Mouse (Mus musculus) kidney, postnatal 4 days (tissue): ENCODE data around the gene A030005L19Rik.
"Not testable (repeated sequence)": the region's sequence is repeated elsewhere in the genome, so short reads cannot be mapped to it uniquely, and the experiment has no call there.

Experiments used
- DNase-seq, 2 experiments: peaks; one replicate each; pipeline ENCODE4 v3.0.0; 2021; ENCODE audit warnings: mixed read lengths in 2 of 2

The A030005L19Rik gene

DNA sequence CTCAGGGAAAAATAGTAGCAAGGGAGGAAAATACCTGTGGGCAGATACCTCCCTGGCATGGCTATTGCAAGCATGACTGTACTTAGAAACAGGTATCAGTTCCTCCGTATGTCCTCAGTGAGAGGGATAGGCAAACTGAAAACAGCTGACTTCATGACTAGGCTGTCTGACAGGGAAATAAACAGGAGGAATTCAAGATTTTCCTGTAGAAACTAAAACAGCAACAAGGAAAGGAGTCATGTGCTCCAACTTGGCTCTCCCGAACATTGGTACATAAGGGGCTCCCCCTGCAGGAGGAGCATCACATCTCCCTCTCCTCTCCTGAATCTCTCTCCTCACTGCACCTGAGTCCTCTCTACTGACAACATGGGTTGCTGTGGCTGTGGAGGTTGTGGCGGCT is at the start of gene A030005L19Rik:
Gene A030005L19Rik (plus strand): TSS at position 301 of the 400 bp plus-strand sequence.
- no peak for DNase-seq

DNA sequence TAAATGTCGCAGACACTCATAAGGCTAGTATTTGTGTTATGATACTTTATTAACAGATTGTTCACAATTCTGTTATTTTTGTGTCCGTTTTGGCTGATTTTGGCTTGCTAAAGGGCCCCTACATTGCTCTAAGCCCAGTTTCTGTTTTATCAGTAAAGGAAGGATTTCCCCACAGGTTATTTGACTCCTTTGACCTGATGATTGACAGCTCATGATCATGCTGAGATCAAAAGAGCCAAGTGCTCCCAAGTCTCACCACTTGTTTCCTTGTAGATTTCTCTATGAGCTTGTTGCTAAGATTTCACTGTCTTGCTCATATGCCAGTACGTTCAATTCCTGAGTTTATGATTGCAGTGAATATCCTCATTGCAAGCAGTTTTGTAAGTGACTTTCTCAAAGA is 42.9 kb upstream of the A030005L19Rik start:
- no peak for DNase-seq

DNA sequence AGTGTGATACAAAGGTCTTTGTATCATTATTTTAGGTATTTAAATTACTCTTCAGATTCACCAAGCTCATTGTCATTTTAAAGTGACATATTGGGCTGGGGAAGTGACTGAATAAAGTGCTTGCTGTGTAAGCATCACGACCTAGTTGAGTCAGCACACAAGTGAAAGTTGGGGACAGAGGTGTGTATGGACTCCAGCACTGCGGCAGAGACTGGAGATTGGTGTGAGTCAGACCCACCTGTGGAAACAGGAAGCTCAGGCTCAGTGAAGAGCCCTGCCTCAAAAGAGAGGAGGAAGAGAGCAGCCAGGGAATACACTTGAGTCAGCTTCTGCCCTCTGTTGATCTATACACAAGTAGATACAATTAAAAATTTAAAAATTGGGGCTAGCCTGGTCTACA is 34.0 kb upstream of the A030005L19Rik start:
- no peak for DNase-seq

DNA sequence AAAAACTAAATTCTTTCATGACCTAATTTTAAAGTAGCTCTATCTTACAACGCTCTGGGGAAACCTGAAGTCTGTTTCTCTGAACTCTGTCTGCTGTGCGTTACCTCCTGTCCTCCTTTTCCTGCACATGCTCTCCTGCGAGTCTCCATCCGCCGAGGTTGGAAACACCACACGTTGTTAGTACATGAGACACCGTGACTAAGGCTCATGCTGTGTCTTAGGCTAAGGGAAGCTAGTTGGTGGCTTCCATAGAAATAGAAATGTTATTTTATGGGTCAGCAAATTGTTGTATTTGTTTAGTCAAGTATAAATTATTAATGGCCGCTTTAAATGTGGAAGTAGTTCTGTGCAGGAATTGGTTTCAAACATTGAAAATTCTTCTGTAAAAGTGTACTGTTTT is 32.9 kb upstream of the A030005L19Rik start:
- DNase-seq = no peak

DNA sequence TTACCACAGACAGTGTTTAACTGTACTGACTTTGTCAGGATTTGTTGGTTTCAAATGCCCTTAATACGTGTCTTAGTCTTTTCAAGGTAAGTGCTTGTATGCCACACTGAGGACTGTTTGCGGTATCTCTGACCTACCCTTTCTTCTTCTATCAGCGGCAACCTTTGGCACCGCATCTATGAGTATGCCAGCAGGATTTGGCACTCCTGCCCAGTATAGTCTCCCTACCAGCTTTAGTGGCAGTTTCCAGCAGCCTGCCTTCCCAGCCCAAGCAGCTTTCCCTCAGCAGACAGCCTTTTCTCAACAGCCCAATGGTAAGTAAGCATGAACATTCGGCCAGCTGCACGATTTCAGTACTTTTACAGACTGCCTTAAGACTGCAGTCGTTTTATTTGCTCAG is 19.9 kb upstream of the A030005L19Rik start:
- DNase-seq = no peak

DNA sequence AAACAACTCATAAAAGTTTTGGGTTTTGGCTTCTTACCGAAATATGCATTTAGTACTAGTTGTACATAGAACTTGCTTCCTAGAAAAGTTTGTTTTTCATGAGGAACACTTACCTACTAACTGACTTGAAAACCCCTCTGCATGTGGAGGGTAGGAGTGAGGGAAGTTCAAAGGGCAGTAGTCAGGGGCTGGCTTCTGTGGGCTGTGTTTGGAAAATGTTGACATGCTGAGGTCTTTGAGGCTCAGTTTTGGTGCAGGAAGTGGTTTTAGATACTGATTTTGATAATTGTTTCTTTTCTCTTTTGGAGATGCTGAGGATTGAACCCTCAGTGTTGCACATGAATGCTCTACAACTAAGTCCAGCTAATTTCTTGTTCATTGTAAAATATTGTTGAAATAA is 12.6 kb upstream of the A030005L19Rik start:
- no peak for DNase-seq

DNA sequence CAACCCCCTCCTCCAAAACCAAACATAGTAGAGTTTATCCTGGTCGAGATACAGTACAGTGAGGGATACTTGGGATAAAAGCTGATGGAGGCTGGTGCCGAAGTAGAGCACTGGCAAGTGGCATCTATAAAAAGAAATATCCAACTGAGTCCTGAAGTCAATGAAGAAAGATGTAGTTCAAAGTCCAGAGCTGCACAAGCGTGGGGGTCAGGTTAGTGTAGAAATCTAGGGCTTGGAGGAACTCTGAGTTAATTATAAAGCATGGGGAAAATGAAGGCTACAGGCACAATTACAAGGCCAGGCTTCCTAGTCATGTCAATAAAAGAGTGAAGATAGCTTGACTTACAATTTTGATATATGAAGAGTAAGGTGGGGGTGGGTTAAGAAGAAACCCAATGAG is 11.9 kb upstream of the A030005L19Rik start:
- DNase-seq = no peak

DNA sequence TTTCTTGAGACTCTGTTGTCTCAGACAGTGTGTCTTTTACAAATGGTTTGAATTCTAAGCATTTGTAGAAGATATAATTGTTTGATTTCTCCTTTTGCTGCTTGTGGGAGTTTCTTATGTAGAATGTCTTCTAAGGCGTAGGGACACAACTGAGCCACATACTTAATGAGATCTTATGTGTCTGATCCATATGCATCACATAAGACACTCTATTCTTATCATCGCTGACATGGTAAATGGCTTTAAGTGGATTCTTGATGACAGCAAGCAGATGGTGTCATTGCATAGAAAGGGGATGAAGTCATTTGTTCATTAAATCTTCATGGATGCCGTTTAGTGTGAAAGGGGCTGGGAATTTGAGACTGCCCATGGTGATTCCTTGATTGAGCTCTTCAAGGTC is 7.2 kb upstream of the A030005L19Rik start:
- DNase-seq = no peak

DNA sequence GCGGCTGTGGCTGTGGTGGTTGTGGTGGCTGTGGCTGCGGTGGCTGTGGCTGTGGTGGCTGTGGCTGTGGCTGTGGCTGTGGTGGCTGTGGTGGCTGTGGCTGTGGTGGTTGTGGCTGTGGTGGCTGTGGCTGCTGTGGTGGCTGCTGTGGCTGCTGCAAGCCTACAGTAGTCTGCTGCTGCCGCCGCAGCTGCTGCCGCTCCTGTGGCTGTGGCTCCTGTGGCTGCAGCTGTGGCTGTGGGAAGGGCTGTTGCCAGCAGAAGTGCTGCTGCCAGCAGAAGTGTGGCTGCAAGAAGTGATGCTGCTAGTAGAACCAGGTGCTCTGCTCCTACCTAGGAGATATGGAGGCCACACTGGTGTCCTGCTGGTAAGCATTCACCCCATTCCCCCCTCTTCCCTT is 309 bp downstream of the A030005L19Rik start:
- DNase-seq = not testable (repeated sequence)

DNA sequence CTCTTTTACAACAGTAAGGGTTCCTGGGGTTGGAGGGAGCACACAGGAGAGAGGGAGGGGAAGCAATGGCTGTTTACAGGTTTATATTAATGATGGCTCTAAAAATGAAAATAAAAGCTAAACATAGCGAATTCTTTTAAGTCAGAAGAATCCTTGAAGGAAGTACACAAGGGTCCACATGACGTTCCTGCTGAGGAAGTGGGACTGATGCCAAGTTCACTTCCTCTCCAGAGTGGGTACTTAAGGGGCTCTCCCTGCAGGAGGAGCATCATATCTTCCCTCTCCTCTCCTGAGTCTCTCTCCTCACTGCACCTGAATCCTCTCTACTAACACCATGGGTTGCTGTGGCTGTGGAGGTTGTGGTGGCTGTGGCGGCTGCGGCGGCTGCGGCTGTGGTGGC is 11.5 kb downstream of the A030005L19Rik start, which contains the start of gene A030014E15Rik:
Gene A030014E15Rik (plus strand): TSS at position 268 of the 400 bp plus-strand sequence.
- DNase-seq = no peak

DNA sequence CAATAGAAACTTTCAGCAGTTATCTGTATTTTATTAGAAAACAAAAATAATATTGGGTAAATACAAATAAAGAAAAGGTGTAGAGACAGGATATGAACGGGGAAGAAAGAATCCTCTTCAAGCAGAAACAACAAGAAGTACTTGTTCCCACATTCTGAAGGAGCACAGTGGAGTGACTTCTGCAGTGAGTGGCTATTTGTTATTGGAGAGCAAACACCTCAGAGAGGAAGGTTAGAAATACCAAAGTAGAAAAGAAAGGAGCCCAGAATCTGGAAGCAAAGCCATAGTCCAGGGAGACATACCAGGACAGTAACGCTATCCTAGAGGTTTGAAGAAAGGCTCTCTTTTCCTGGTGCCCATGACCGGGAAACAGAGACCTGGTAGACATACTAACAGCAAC is 17.4 kb downstream of the A030005L19Rik start:
- not testable (repeated sequence) for DNase-seq

DNA sequence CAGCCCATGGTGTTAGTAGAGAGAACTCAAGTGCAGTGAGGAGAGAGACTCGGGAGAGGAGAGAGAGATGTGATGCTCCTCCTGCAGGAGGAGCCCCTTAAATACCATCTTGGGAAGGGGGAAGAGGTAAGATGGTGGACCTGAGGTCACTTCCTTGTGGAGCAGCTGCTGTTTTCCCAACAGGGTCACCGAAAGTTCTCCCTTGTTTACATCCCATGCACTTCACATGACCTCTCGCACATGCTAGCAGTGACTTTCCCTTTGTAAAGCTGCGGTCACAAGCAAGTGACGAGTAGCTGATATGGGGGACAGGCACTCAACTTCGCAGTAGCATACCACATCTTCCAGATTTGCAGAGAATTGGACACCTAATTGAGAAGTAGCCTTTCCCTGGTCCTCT is 18.2 kb downstream of the A030005L19Rik start, which contains the start of gene Gm6217:
Gene Gm6217 (minus strand): TSS at position 74 of the 400 bp plus-strand sequence.
- DNase-seq = not testable (repeated sequence)

DNA sequence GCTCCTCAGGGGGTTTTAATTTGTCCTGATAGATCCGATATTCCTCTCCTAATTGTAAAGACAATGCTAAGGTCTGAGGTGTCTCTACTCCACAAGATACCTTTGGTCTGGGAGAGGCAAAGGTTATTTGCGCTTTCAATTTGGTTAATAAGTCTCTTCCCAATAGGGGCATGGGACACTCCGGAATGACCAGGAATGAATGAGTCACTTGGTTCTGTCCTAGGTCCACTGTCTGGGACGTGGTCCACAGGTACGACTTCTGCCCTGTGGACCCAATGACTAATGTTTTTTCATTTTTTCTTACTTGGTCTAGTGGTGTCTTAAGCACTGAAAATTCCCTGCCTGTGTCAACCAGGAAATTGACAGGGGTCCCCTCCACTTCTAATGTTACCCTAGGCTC is 25.5 kb downstream of the A030005L19Rik start:
- no peak for DNase-seq

DNA sequence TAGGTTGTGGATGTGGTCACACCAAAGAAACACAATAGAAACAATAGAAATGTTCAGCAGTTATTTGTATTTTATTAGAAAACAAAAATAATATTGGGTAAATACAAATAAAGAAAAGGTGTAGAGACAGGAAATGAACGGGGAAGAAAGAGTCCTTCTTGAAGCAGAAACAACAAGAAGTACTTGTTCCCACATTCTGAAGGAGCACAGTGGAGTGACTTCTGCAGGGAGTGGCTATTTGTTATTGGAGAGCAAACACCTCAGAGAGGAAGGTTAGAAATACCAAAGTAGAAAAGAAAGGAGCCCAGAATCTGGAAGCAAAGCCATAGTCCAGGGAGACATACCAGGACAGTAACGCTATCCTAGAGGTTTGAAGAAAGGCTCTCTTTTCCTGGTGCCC is 29.4 kb downstream of the A030005L19Rik start:
- not testable (repeated sequence) for DNase-seq

DNA sequence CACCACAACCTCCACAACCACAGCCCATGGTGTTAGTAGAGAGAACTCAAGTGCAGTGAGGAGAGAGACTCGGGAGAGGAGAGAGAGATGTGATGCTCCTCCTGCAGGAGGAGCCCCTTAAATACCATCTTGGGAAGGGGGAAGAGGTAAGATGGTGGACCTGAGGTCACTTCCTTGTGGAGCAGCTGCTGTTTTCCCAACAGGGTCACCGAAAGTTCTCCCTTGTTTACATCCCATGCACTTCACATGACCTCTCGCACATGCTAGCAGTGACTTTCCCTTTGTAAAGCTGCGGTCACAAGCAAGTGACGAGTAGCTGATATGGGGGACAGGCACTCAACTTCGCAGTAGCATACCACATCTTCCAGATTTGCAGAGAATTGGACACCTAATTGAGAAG is 30.2 kb downstream of the A030005L19Rik start, which contains the start of gene A030003K21Rik:
Gene A030003K21Rik (minus strand): TSS at position 94 of the 400 bp plus-strand sequence.
- not testable (repeated sequence) for DNase-seq

DNA sequence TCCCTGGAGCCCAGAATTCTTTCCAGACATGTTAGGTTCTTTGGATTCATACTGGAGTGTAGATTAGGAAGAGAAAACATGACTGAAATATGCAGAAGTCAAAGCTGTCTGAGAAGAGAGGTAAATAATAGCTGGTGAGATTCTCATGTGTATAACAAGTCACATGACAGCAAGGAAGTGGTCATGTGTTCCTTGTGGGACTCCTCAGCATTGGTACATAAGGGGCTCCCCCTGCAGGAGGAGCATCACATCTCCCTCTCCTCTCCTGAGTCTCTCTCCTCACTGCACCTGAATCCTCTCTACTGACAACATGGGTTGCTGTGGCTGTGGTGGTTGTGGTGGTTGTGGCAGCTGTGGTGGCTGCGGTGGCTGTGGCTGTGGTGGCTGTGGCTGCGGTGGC is 32.9 kb downstream of the A030005L19Rik start:
- not testable (repeated sequence) for DNase-seq

DNA sequence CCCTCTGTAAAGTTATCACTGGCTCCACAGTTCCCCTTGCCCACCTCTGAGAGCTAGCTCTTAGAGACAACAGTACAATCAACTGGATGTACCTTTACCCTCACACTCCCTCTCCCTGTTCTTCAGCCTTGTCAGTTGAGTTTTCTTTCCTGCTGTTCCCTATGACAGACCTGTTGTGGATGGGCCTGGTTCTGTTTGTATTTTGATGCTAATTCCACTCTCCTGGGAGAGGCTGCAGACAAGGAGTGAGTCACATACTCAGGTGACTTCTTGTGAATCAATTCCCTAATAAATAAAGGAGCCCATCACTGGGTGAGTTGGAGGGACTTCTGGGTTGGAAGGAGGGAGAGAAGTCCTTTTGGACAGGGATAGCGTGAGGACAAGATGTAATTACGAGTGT is 35.5 kb downstream of the A030005L19Rik start:
- no peak for DNase-seq

DNA sequence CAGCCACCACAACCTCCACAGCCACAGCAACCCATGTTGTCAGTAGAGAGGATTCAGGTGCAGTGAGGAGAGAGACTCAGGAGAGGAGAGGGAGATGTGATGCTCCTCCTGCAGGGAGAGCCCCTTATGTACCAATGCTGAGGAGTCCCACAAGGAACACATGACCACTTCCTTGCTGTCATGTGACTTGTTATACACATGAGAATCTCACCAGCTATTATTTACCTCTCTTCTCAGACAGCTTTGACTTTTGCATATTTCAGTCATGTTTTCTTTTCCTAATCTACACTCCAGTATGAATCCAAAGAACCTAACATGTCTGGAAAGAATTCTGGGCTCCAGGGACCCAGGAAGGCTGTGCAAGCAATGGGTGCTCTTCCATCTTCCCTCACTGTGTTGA is 42.8 kb downstream of the A030005L19Rik start, which contains the start of gene Gm7544:
Gene Gm7544 (minus strand): TSS at position 101 of the 400 bp plus-strand sequence.
- not testable (repeated sequence) for DNase-seq

DNA sequence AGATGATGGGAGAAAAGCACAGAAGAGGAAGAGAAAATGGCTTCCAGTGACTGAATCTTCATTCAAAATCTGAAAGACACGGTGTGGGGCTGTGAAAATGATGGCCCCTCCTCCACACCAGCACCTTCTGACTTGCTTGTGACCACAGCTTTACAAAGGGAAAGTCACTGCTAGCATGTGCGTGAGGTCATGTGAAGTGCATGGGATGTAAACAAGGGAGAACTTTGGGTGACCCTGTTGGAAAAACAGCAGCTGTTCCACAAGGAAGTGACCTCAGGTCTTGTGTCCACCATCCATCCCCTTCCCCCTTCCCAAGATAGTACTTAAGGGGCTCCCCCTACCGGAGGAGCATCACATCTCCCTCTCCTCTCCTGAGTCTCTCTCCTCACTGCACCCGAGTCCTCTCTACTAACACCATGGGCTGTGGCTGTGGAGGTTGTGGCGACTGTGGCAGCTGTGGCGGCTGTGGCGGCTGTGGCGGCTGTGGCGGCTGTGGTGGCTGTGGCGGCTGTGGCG is 46.8 kb downstream of the A030005L19Rik start, which contains the start of gene Gm47955:
Gene Gm47955 (plus strand): TSS at position 417 of the 516 bp plus-strand sequence.
- DNase-seq = peak in 1 of 2 experiments; percentile 17
